Mouse (Mus musculus): ENCODE data around the gene Ccnjl. TPM values are rescaled to one million over a fixed set of nuclear protein-coding genes. Genes with fewer than 3 reads are reported as not detected.

The Ccnjl gene
- polyA plus RNA-seq, 1 experiment from 2014 or later = 14.6 TPM

GRCm38 (mm10) chr11:43604891-43605290 lies 76.3 kb downstream of the Ccnjl start:
- Histone ChIP-seq H3K27ac (ENCODE audit: low read length) (no peak overlapping the region), H3K4me3 (ENCODE audit: low read length) (no peak overlapping the region), H3K9ac (ENCODE audit: low read depth, low read length) (no peak overlapping the region), H3K36me3 (ENCODE audit: control insufficient read depth, insufficient read depth, low read length) (no peaks in the 10 kb centered on the region), H3K4me2 (ENCODE audit: low read depth, low read length) (no peak overlapping the region), H3K9me3 (ENCODE audit: control insufficient read depth, low read length) (no peaks in the 10 kb centered on the region), H3K27me3 (replicated peaks; ENCODE audit: control insufficient read depth, insufficient read depth, low read length) (no peaks in the 10 kb centered on the region), H3K4me1 (ENCODE audit: control insufficient read depth, insufficient read depth, low read length) (peaks cover 2% of the 10 kb centered on the region; the same call in 1 of the 2 replicates)
- WGBS = 88% methylated on average over 6 of the region's 6 CpGs
- no peak for ATAC-seq

- 83% methylated on average over 6 of the region's 6 CpGs for WGBS
- no peaks in the 10 kb centered on the region for H3K27me3 ChIP-seq (replicated peaks; ENCODE audit: control insufficient read depth, insufficient read depth, low read length)
- H3K9ac ChIP-seq (ENCODE audit: low read depth, low read length) = no peak overlapping the region
- H3K4me3 ChIP-seq (ENCODE audit: low read length) = no peak overlapping the region
- no peak for ATAC-seq
- no peak overlapping the region for H3K4me2 ChIP-seq (ENCODE audit: low read depth, low read length)
- H3K27ac ChIP-seq (ENCODE audit: low read length) = no peak overlapping the region
- peaks cover 5% of the 10 kb centered on the region for H3K4me1 ChIP-seq (ENCODE audit: control insufficient read depth, insufficient read depth, low read length)
- H3K36me3 ChIP-seq (ENCODE audit: control insufficient read depth, insufficient read depth, low read length) = no peaks in the 10 kb centered on the region
- H3K9me3 ChIP-seq (ENCODE audit: control insufficient read depth, low read length) = no peaks in the 10 kb centered on the region
Observed at GRCm38 (mm10) chr11:43605859-43606258, 77.3 kb downstream of the Ccnjl start.

- no peak for ATAC-seq
- Histone ChIP-seq H3K27ac (ENCODE audit: low read length) (no peak overlapping the region), H3K4me2 (ENCODE audit: low read depth, low read length) (no peak overlapping the region), H3K36me3 (ENCODE audit: control insufficient read depth, insufficient read depth, low read length) (no peaks in the 10 kb centered on the region), H3K9me3 (ENCODE audit: control insufficient read depth, low read length) (no peaks in the 10 kb centered on the region), H3K27me3 (replicated peaks; ENCODE audit: control insufficient read depth, insufficient read depth, low read length) (no peaks in the 10 kb centered on the region), H3K9ac (ENCODE audit: low read depth, low read length) (no peak overlapping the region), H3K4me1 (ENCODE audit: control insufficient read depth, insufficient read depth, low read length) (peaks cover 11% of the 10 kb centered on the region), H3K4me3 (ENCODE audit: low read length) (no peak overlapping the region)
- WGBS = 81% methylated on average over 3 of the region's 3 CpGs
Observed at GRCm38 (mm10) chr11:43608440-43608839, 79.9 kb downstream of the Ccnjl start.

GRCm38 (mm10) chr11:43610006-43610661 lies 81.5 kb downstream of the Ccnjl start:
- H3K9me3 ChIP-seq (ENCODE audit: control insufficient read depth, low read length) = no peaks in the 10 kb centered on the region
- no peak overlapping the region for H3K27ac ChIP-seq (ENCODE audit: low read length)
- no peak overlapping the region for H3K9ac ChIP-seq (ENCODE audit: low read depth, low read length)
- H3K27me3 ChIP-seq (replicated peaks; ENCODE audit: control insufficient read depth, insufficient read depth, low read length) = no peaks in the 10 kb centered on the region
- no peak overlapping the region for H3K4me3 ChIP-seq (ENCODE audit: low read length)
- H3K4me2 ChIP-seq (ENCODE audit: low read depth, low read length) = no peak overlapping the region
- ATAC-seq = peak; percentile 18; the same call in 1 of the 2 replicates
- WGBS = 70% methylated on average over 10 of the region's 10 CpGs
- no peaks in the 10 kb centered on the region for H3K36me3 ChIP-seq (ENCODE audit: control insufficient read depth, insufficient read depth, low read length)
- peaks cover 11% of the 10 kb centered on the region for H3K4me1 ChIP-seq (ENCODE audit: control insufficient read depth, insufficient read depth, low read length)

- peak; percentile 57 for ATAC-seq
Observed at GRCm38 (mm10) chr11:43610662-43611033, 82.1 kb downstream of the Ccnjl start.

GRCm38 (mm10) chr11:43612834-43613488 lies 84.4 kb downstream of the Ccnjl start:
- ATAC-seq = peak; percentile 72
- Histone ChIP-seq H3K9me3 (ENCODE audit: control insufficient read depth, low read length) (peaks cover 3% of the 10 kb centered on the region), H3K4me2 (ENCODE audit: low read depth, low read length) (no peak overlapping the region), H3K4me3 (ENCODE audit: low read length) (no peak overlapping the region), H3K27me3 (replicated peaks; ENCODE audit: control insufficient read depth, insufficient read depth, low read length) (no peaks in the 10 kb centered on the region), H3K9ac (ENCODE audit: low read depth, low read length) (peak overlapping the region; percentile 41), H3K27ac (ENCODE audit: low read length) (peak overlapping the region; percentile 7; the same call in 1 of the 2 replicates), H3K36me3 (ENCODE audit: control insufficient read depth, insufficient read depth, low read length) (no peaks in the 10 kb centered on the region), H3K4me1 (ENCODE audit: control insufficient read depth, insufficient read depth, low read length) (peaks cover 16% of the 10 kb centered on the region)
- 23% methylated on average over 12 of the region's 12 CpGs for WGBS

More at GRCm38 (mm10) chr11:43610662-43611033, 82.1 kb downstream of the Ccnjl start:
- Histone ChIP-seq H3K36me3 (ENCODE audit: control insufficient read depth, insufficient read depth, low read length) (no peaks in the 10 kb centered on the region), H3K27ac (ENCODE audit: low read length) (no peak overlapping the region), H3K4me3 (ENCODE audit: low read length) (no peak overlapping the region), H3K4me1 (ENCODE audit: control insufficient read depth, insufficient read depth, low read length) (peaks cover 11% of the 10 kb centered on the region), H3K27me3 (replicated peaks; ENCODE audit: control insufficient read depth, insufficient read depth, low read length) (no peaks in the 10 kb centered on the region), H3K9ac (ENCODE audit: low read depth, low read length) (no peak overlapping the region), H3K4me2 (ENCODE audit: low read depth, low read length) (no peak overlapping the region), H3K9me3 (ENCODE audit: control insufficient read depth, low read length) (no peaks in the 10 kb centered on the region)
- 57% methylated on average over 5 of the region's 5 CpGs for WGBS

GRCm38 (mm10) chr11:43617924-43618323 lies 89.3 kb downstream of the Ccnjl start:
- 47% methylated on average over 5 of the region's 5 CpGs for WGBS
- peak overlapping the region; percentile 25; the same call in 1 of the 2 replicates for H3K9ac ChIP-seq (ENCODE audit: low read depth, low read length)
- peaks cover 3% of the 10 kb centered on the region for H3K9me3 ChIP-seq (ENCODE audit: control insufficient read depth, low read length)
- peak; percentile 10; the same call in 1 of the 2 replicates for ATAC-seq
- H3K4me1 ChIP-seq (ENCODE audit: control insufficient read depth, insufficient read depth, low read length) = peaks cover 20% of the 10 kb centered on the region
- no peak overlapping the region for H3K4me2 ChIP-seq (ENCODE audit: low read depth, low read length)
- H3K27me3 ChIP-seq (replicated peaks; ENCODE audit: control insufficient read depth, insufficient read depth, low read length) = no peaks in the 10 kb centered on the region
- no peak overlapping the region for H3K4me3 ChIP-seq (ENCODE audit: low read length)
- H3K27ac ChIP-seq (ENCODE audit: low read length) = peak overlapping the region; percentile 65
- no peaks in the 10 kb centered on the region for H3K36me3 ChIP-seq (ENCODE audit: control insufficient read depth, insufficient read depth, low read length)

- WGBS = 61% methylated on average over 7 of the region's 7 CpGs
- Histone ChIP-seq H3K4me3 (ENCODE audit: low read length) (no peak overlapping the region), H3K36me3 (ENCODE audit: control insufficient read depth, insufficient read depth, low read length) (no peaks in the 10 kb centered on the region), H3K4me1 (ENCODE audit: control insufficient read depth, insufficient read depth, low read length) (peaks cover 17% of the 10 kb centered on the region), H3K9ac (ENCODE audit: low read depth, low read length) (peak overlapping the region; percentile 25; the same call in 1 of the 2 replicates), H3K4me2 (ENCODE audit: low read depth, low read length) (no peak overlapping the region), H3K27ac (ENCODE audit: low read length) (peak overlapping the region; percentile 65), H3K9me3 (ENCODE audit: control insufficient read depth, low read length) (peaks cover 3% of the 10 kb centered on the region), H3K27me3 (replicated peaks; ENCODE audit: control insufficient read depth, insufficient read depth, low read length) (no peaks in the 10 kb centered on the region)
- peak; percentile 16; the same call in 1 of the 2 replicates for ATAC-seq
Observed at GRCm38 (mm10) chr11:43618403-43618802, 89.8 kb downstream of the Ccnjl start.

GRCm38 (mm10) chr11:43621769-43622168 lies 93.2 kb downstream of the Ccnjl start:
- H3K27me3 ChIP-seq (replicated peaks; ENCODE audit: control insufficient read depth, insufficient read depth, low read length) = no peaks in the 10 kb centered on the region
- no peak overlapping the region for H3K4me3 ChIP-seq (ENCODE audit: low read length)
- H3K36me3 ChIP-seq (ENCODE audit: control insufficient read depth, insufficient read depth, low read length) = no peaks in the 10 kb centered on the region
- 0 out of 2 replicates have a peak overlapping the region, but pooled peaks have one; percentile 30 for H3K27ac ChIP-seq (ENCODE audit: low read length)
- H3K4me1 ChIP-seq (ENCODE audit: control insufficient read depth, insufficient read depth, low read length) = peaks cover 26% of the 10 kb centered on the region
- H3K9ac ChIP-seq (ENCODE audit: low read depth, low read length) = no peak overlapping the region
- no peak overlapping the region for H3K4me2 ChIP-seq (ENCODE audit: low read depth, low read length)
- H3K9me3 ChIP-seq (ENCODE audit: control insufficient read depth, low read length) = no peaks in the 10 kb centered on the region
- peak; percentile 73 for ATAC-seq
- 71% methylated on average over 5 of the region's 5 CpGs for WGBS
